Mouse (Mus musculus) natural killer cell, adult 2 months (primary cell): Measurements from ENCODE around the gene Wdr47.
"Not testable (repeated sequence)": the region's sequence is repeated elsewhere in the genome, so short reads cannot be mapped to it uniquely, and the experiment has no call there.

Experiments
- DNase-seq, 2 experiments: peaks; one replicate each; pipeline ENCODE4 v3.0.0; 2022; ENCODE audit warnings: low spot score in 2 of 2

The Wdr47 gene

GRCm38 (mm10) chr3:108634761-108635160, 43.7 kb downstream of the Wdr47 start:
- DNase-seq: no peak

- DNase-seq: no peak
Observed at GRCm38 (mm10) chr3:108639412-108639811, 48.3 kb downstream of the Wdr47 start.

- no peak for DNase-seq
Observed at GRCm38 (mm10) chr3:108640998-108641397, 49.9 kb downstream of the Wdr47 start.

DNA sequence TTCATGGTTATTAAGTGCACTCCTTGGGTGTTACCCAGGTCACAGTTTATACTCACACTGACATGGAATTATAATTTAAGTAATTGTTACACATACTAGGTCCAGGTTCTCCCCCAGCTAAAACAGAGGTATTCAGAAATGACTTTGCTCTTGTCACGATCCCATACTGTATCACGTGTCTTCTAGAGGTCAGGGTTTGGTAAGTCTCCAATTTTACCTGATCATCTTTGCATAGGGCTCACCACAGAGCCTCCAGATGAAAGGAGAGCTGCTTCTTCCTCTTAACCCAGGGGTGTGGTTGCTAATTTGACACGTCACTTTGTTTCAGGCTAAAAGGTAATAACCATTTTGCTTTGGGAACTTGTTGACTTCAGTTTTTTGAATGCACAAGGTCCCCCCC, 53.8 kb downstream of the Wdr47 start:
- DNase-seq: no peak

GRCm38 (mm10) chr3:108646036-108646435, 55.0 kb downstream of the Wdr47 start:
- no peak for DNase-seq

GRCm38 (mm10) chr3:108647681-108648080, 56.6 kb downstream of the Wdr47 start:
- DNase-seq: not testable (repeated sequence)

DNA sequence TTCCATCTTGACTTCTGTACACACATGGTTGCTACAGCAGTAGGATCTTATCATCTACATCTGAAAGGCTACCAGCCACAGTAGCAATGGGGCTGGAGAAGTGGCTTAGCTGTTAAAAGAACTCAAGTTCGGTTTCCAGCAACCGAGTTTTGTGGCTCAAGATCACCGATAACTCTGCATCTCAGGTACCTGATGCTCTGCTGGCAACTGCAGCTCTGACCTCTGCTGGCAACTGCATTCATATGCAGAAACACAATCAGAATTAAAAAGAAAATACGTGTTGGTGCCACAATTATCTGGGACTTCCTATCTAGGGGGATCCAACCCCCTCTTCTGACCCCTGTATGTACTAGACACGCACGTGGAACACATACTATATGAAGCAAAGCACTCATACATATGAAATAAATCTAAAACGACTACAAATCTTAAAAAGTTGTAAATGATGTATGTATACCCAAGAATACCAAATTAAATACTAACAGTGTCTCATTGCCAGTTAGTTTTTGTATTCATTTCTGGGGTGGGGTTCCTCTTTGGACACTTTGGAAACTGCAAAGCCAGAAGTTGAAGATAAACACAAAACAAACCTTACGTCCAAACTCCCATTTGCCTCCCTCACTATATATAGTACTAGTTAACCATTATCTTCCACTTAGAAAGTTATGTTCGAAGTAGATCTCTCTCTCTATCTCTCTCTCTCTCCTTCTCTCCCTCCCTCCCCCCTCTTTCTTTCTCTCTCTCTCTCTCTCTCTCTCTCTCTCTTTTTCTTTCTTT, 62.0 kb downstream of the Wdr47 start:
- DNase-seq: no peak

- peak; percentile 91 to 94 for DNase-seq
Observed at GRCm38 (mm10) chr3:108653710-108654379, 62.8 kb downstream of the Wdr47 start, which contains the start of gene Clcc1. TSS of gene Clcc1 (plus strand) at chr3:108653913.

GRCm38 (mm10) chr3:108654566-108654965, 63.5 kb downstream of the Wdr47 start:
- DNase-seq: no peak

- DNase-seq: no peak
Observed at GRCm38 (mm10) chr3:108655486-108655885, 64.4 kb downstream of the Wdr47 start.

GRCm38 (mm10) chr3:108658612-108659011, 67.5 kb downstream of the Wdr47 start:
- DNase-seq: no peak

- no peak for DNase-seq
Observed at GRCm38 (mm10) chr3:108660941-108661340, 69.9 kb downstream of the Wdr47 start.

DNA sequence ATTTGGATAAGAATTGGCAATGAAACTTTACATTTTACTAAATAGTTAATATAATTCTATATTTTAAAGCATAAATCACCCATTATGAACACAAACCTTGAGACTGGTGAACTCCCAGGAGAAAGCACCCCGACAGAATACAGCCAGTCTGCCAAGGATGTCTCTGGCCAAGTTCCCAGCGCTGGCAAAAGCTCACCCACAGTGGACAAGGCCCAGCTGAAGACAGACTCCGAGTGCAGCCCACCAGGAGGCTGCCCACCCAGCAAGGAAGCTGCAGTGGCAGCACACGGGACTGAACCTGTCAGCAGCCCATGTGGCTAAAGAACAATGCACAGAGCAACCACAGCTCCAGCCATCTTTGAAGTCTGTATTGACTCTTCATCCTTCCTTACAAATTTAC, 85.5 kb downstream of the Wdr47 start:
- DNase-seq: no peak

GRCm38 (mm10) chr3:108681004-108681403, 89.9 kb downstream of the Wdr47 start:
- no peak for DNase-seq

- not testable (repeated sequence) for DNase-seq
Observed at GRCm38 (mm10) chr3:108683597-108683996, 92.5 kb downstream of the Wdr47 start.

GRCm38 (mm10) chr3:108685701-108686100, 94.6 kb downstream of the Wdr47 start:
- DNase-seq: no peak

DNA sequence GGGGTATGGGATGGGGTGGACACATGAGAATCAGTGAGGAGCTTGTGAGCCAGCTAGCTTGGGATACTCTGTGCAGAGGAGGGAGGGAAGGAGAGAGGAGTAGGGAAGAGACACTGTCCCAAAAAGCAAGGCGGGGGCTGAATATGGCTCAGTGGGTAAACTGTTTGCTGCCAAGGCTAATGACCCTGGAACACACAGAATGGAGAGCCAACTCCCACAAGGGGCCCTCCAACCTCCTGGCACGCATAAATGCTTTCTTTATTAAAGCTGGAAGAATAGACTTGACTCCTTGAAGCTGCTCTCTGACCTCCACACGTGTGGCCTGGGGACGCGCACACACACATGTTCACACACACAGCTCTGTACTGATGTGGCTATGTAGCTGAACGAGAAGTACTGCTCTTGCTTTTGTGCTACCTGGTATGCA, 97.9 kb downstream of the Wdr47 start:
- DNase-seq: no peak

DNA sequence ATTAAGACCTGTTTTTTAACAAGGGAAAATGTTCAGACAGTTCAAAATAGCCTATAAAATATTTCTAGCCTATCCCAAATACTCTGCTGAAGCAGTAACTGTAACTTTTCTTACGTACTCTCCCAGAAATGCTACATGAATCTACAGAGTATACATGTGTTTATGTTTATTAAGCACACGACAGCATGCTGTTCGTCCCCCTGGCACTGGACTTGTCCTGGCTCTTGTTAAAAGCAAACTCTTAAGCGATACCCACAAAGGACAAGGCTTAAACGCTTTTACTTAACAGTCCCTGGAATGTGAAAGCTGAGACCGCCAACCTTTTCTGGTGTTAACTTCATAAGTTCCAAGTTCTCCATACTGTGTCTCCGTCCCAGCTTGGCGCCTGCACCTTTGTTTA, 98.4 kb downstream of the Wdr47 start:
- no peak for DNase-seq

- DNase-seq: no peak
Observed at GRCm38 (mm10) chr3:108689979-108690378, 98.9 kb downstream of the Wdr47 start.

GRCm38 (mm10) chr3:108694321-108694720, 103.2 kb downstream of the Wdr47 start:
- no peak for DNase-seq
